Mouse (Mus musculus) embryo, embryonic 10 days (tissue): Measurements from ENCODE around the gene Nlrp6.

Experiments
- DNase-seq: peaks from one replicate; pipeline ENCODE4 v3.0.0-alpha.2; 2015; ENCODE audit warnings: low spot score

Gene Nlrp6

GRCm38 (mm10) chr7:140912846-140913482 is 7.7 kb upstream of the Nlrp6 start:
- no peak for DNase-seq

GRCm38 (mm10) chr7:140914031-140914690 is 6.5 kb upstream of the Nlrp6 start:
- no peak for DNase-seq

GRCm38 (mm10) chr7:140919911-140920310 is 791 bp upstream of the Nlrp6 start:
- DNase-seq, result no peak

GRCm38 (mm10) chr7:140921225-140921975 is 698 bp downstream of the Nlrp6 start:
- no peak for DNase-seq

- peak; percentile 47 for DNase-seq
Observed at GRCm38 (mm10) chr7:140922398-140923069, 1.8 kb downstream of the Nlrp6 start.

GRCm38 (mm10) chr7:140923070-140923775 is 2.5 kb downstream of the Nlrp6 start:
- no peak for DNase-seq

- no peak for DNase-seq
Observed at GRCm38 (mm10) chr7:140927181-140927580, 6.5 kb downstream of the Nlrp6 start.

- DNase-seq, result peak; percentile 39
Observed at GRCm38 (mm10) chr7:140938436-140938835, 17.7 kb downstream of the Nlrp6 start.

- no peak for DNase-seq
Observed at GRCm38 (mm10) chr7:140938896-140939295, 18.2 kb downstream of the Nlrp6 start.

- DNase-seq, result peak; percentile 73
Observed at GRCm38 (mm10) chr7:140939669-140940171, 19.0 kb downstream of the Nlrp6 start.

- DNase-seq, result peak; percentile 92
Observed at GRCm38 (mm10) chr7:140941222-140942051, 20.7 kb downstream of the Nlrp6 start, which contains the start of gene Pgghg. Pgghg (plus strand) TSS chr7:140941391.

- DNase-seq, result no peak
Observed at GRCm38 (mm10) chr7:140942341-140942740, 21.6 kb downstream of the Nlrp6 start.

- no peak for DNase-seq
Observed at GRCm38 (mm10) chr7:140942811-140943210, 22.1 kb downstream of the Nlrp6 start.

GRCm38 (mm10) chr7:140943356-140943755 is 22.7 kb downstream of the Nlrp6 start:
- DNase-seq, result no peak

- DNase-seq, result no peak
Observed at GRCm38 (mm10) chr7:140944236-140944635, 23.5 kb downstream of the Nlrp6 start.

GRCm38 (mm10) chr7:140945247-140945646 is 24.5 kb downstream of the Nlrp6 start:
- DNase-seq, result no peak

GRCm38 (mm10) chr7:140946311-140946710 is 25.6 kb downstream of the Nlrp6 start:
- no peak for DNase-seq

GRCm38 (mm10) chr7:140946980-140947379 is 26.3 kb downstream of the Nlrp6 start:
- no peak for DNase-seq

GRCm38 (mm10) chr7:140948161-140948560 is 27.5 kb downstream of the Nlrp6 start:
- DNase-seq, result no peak

GRCm38 (mm10) chr7:140949255-140949654 is 28.6 kb downstream of the Nlrp6 start:
- DNase-seq, result no peak
